Mouse (Mus musculus) hindbrain, embryonic 12.5 days (tissue): Measurements from ENCODE around the gene Ksr2. TPM values are rescaled to one million over a fixed set of nuclear protein-coding genes. Genes with fewer than 3 reads are reported as not detected.

ENCODE experiments used
- ATAC-seq: fragments of 200-750 bp; cut with Nextera tagmentation; 2 replicates; pipeline ENCODE4 v1.8.0; 2017; ENCODE audit warnings: moderate TSS enrichment; ENCODE audit not compliant: low FRiP score
- H3K27ac ChIP-seq: fragments of 300-500 bp; sonication (generic); 2 replicates; pipeline ENCODE4 v1.5.1; 2016; ENCODE audit warnings: mild to moderate bottlenecking
- H3K27me3 ChIP-seq: fragments of 300-500 bp; sonication (generic); 2 replicates; pipeline ENCODE4 v1.6.1; 2016; ENCODE audit warnings: mild to moderate bottlenecking
- H3K36me3 ChIP-seq: fragments of 300-500 bp; sonication (generic); 2 replicates; pipeline ENCODE4 v1.6.1; 2016; ENCODE audit warnings: mild to moderate bottlenecking
- H3K4me1 ChIP-seq: fragments of 300-500 bp; sonication (generic); 2 replicates; pipeline ENCODE4 v1.6.1; 2016
- H3K4me2 ChIP-seq: fragments of 300-500 bp; sonication (generic); replicated peaks from 2 replicates; pipeline ENCODE4 v1.6.1; 2016; ENCODE audit warnings: mild to moderate bottlenecking
- H3K4me3 ChIP-seq: fragments of 300-500 bp; sonication (generic); 2 replicates; pipeline ENCODE4 v1.5.1; 2016; ENCODE audit warnings: mild to moderate bottlenecking
- H3K9ac ChIP-seq: fragments of 300-500 bp; sonication (generic); 2 replicates; pipeline ENCODE4 v1.6.1; 2016; ENCODE audit warnings: mild to moderate bottlenecking, moderate library complexity
- H3K9me3 ChIP-seq: fragments of 300-500 bp; sonication (generic); replicated peaks from 2 replicates; pipeline ENCODE4 v1.6.1; 2016; ENCODE audit warnings: mild to moderate bottlenecking
- WGBS: fragments of 180-500 bp; shearing (Covaris S2); methylation state at CpG from one replicate; pipeline ENCODE4 v1.1.7; 2016; 5-methylcytosine and 5-hydroxymethylcytosine counted together
- polyA plus RNA-seq: library from polyadenylated mRNA; unstranded; fragments of >200 nt; fragmentation: Nextera tagmentation; extraction: Ambion mirVana; gene quantifications from 2 replicates; pipeline ENCODE4 v1.2.1, GENCODE M21; 2016

Ksr2 gene
- polyA plus RNA-seq, 1 experiment from 2014 or later = 4.4 TPM

- 0 out of 2 replicates have a peak, but pooled peaks cover 6% of the 10 kb centered on the region for H3K9me3 ChIP-seq
- H3K4me2 ChIP-seq = no peak overlapping the region
- H3K36me3 ChIP-seq = no peaks in the 10 kb centered on the region
- ATAC-seq = no peak
- H3K27ac ChIP-seq = no peak overlapping the region
- H3K27me3 ChIP-seq = no peaks in the 10 kb centered on the region
- WGBS = 83% methylated on average over 4 of the region's 4 CpGs
- no peaks in the 10 kb centered on the region for H3K4me1 ChIP-seq
- H3K4me3 ChIP-seq = no peak overlapping the region
- H3K9ac ChIP-seq = no peak overlapping the region
Observed at GRCm38 (mm10) chr5:117554505-117554904, 140.7 kb downstream of the Ksr2 start.

DNA sequence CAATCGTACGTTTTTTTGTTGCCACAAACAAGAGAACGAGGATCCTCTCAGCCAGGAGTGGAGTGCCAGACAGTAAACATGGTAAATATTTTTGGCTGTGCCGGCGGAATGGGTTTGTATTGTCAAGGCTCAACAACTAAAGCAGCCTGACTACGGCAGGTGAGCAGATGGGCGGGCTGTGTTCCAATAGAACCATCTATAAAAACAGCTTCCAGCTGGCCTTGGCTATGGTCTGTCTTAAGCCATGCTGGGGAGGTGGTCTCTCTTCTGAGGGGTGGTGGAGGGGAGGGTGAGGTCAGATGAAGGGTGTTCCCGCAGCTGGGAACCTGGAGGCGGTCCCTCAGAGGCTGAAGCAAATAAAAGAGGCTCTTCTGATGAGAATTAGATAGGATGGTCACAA, 142.8 kb downstream of the Ksr2 start:
- Histone ChIP-seq H3K4me1 (no peaks in the 10 kb centered on the region), H3K9me3 (0 out of 2 replicates have a peak, but pooled peaks cover 6% of the 10 kb centered on the region), H3K9ac (no peak overlapping the region), H3K4me3 (no peak overlapping the region), H3K27me3 (no peaks in the 10 kb centered on the region), H3K27ac (no peak overlapping the region), H3K4me2 (no peak overlapping the region), H3K36me3 (no peaks in the 10 kb centered on the region)
- no peak for ATAC-seq
- 76% methylated on average over 9 of the region's 9 CpGs for WGBS

GRCm38 (mm10) chr5:117561080-117561479, 147.3 kb downstream of the Ksr2 start:
- no peak overlapping the region for H3K4me3 ChIP-seq
- no peak overlapping the region for H3K9ac ChIP-seq
- ATAC-seq = no peak
- no peaks in the 10 kb centered on the region for H3K4me1 ChIP-seq
- 0 out of 2 replicates have a peak, but pooled peaks cover 2% of the 10 kb centered on the region for H3K36me3 ChIP-seq
- no peaks in the 10 kb centered on the region for H3K27me3 ChIP-seq
- no peaks in the 10 kb centered on the region for H3K9me3 ChIP-seq
- no peak overlapping the region for H3K4me2 ChIP-seq
- no peak overlapping the region for H3K27ac ChIP-seq
- 90% methylated on average over 2 of the region's 2 CpGs for WGBS

GRCm38 (mm10) chr5:117566051-117566665, 152.4 kb downstream of the Ksr2 start:
- no peak overlapping the region for H3K4me3 ChIP-seq
- H3K27me3 ChIP-seq = no peaks in the 10 kb centered on the region
- no peak for ATAC-seq
- 0 out of 2 replicates have a peak, but pooled peaks cover 2% of the 10 kb centered on the region for H3K36me3 ChIP-seq
- H3K27ac ChIP-seq = no peak overlapping the region
- no peaks in the 10 kb centered on the region for H3K9me3 ChIP-seq
- 59% methylated on average over 12 of the region's 12 CpGs for WGBS
- H3K9ac ChIP-seq = no peak overlapping the region
- H3K4me2 ChIP-seq = no peak overlapping the region
- H3K4me1 ChIP-seq = no peaks in the 10 kb centered on the region

DNA sequence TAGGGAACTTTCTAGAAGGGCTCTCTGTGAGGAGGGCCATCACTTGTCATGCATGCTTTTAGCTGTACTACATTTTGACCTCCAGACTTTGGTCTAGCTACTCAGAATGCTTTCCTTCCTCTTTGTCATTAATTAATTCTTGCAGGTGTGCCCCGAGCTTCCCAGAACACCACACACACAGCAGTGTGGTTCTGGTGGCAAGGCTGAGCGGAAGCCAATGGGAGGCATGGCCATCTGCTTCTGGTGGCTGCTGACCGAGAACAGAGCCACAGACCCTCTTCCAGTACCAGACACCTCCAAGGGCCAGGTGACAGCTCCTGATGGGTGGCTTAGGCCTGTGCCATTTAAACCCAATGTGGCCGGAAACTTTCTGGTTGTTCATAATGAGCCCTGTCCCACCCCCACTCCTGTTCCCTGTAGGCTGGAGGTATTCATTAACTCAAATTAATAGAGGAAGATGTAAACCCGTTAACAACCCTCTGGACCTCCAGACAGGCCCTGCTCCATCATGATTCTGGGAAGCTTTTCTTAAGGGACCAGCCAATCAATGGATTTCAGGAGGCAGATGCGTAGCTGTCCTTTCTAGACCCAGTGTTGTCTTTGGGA, 155.5 kb downstream of the Ksr2 start:
- Histone ChIP-seq H3K9me3 (no peaks in the 10 kb centered on the region), H3K4me3 (no peak overlapping the region), H3K27me3 (no peaks in the 10 kb centered on the region), H3K36me3 (no peaks in the 10 kb centered on the region), H3K9ac (no peak overlapping the region), H3K27ac (no peak overlapping the region), H3K4me1 (no peaks in the 10 kb centered on the region), H3K4me2 (no peak overlapping the region)
- 78% methylated on average over 6 of the region's 6 CpGs for WGBS
- no peak for ATAC-seq

DNA sequence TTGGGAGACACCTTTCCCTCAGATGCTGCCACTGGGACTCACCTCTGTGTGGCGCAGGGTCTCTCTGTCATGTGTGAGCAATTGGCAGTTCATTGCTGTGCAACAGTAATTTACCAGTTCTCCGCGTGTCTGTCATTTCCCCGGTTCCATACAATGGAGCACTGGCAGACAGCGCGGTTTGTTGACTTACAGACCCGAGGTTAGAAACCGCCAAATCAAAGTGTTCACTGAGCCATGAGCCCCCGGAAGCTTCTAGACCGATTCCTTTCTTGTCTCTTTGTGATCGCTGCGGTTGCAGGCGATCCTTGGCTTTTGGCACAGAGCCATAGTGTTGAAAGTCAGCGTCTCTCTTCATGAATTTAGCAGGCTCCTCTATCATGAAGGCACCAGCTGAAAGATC, 158.6 kb downstream of the Ksr2 start:
- H3K9me3 ChIP-seq = no peaks in the 10 kb centered on the region
- no peak overlapping the region for H3K9ac ChIP-seq
- H3K36me3 ChIP-seq = no peaks in the 10 kb centered on the region
- ATAC-seq = no peak
- H3K27ac ChIP-seq = no peak overlapping the region
- H3K4me1 ChIP-seq = no peaks in the 10 kb centered on the region
- no peak overlapping the region for H3K4me2 ChIP-seq
- no peak overlapping the region for H3K4me3 ChIP-seq
- WGBS = 78% methylated on average over 14 of the region's 14 CpGs
- H3K27me3 ChIP-seq = no peaks in the 10 kb centered on the region

DNA sequence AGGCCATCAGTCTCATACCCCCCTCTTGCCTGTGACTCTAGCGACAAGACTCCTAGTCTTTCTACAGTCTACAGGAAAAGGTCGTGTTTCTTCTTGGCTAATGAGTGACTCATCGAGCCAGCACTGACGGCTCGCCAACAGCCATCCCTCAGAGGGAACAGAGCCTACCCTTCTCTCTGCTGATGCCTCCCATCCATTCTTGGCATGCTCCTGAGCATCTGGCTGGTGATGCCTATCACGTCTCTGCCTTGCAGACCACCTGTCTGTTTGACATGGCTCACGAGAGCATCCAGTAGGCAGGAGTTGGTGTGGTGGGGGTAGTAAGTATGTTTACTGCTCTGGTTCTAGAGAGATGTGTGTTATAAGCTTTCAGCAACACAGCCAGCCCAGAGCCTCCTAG, 161.1 kb downstream of the Ksr2 start:
- Histone ChIP-seq H3K36me3 (no peaks in the 10 kb centered on the region), H3K9me3 (no peaks in the 10 kb centered on the region), H3K27ac (no peak overlapping the region), H3K27me3 (no peaks in the 10 kb centered on the region), H3K4me2 (no peak overlapping the region), H3K9ac (no peak overlapping the region), H3K4me3 (no peak overlapping the region), H3K4me1 (no peaks in the 10 kb centered on the region)
- 78% methylated on average over 7 of the region's 7 CpGs for WGBS
- ATAC-seq = no peak

- no peaks in the 10 kb centered on the region for H3K36me3 ChIP-seq
- H3K4me3 ChIP-seq = no peak overlapping the region
- H3K27ac ChIP-seq = no peak overlapping the region
- no peaks in the 10 kb centered on the region for H3K9me3 ChIP-seq
- H3K9ac ChIP-seq = no peak overlapping the region
- 92% methylated on average over 5 of the region's 5 CpGs for WGBS
- ATAC-seq = no peak
- H3K4me2 ChIP-seq = no peak overlapping the region
- no peaks in the 10 kb centered on the region for H3K27me3 ChIP-seq
- H3K4me1 ChIP-seq = no peaks in the 10 kb centered on the region
Observed at GRCm38 (mm10) chr5:117577598-117577997, 163.8 kb downstream of the Ksr2 start.

DNA sequence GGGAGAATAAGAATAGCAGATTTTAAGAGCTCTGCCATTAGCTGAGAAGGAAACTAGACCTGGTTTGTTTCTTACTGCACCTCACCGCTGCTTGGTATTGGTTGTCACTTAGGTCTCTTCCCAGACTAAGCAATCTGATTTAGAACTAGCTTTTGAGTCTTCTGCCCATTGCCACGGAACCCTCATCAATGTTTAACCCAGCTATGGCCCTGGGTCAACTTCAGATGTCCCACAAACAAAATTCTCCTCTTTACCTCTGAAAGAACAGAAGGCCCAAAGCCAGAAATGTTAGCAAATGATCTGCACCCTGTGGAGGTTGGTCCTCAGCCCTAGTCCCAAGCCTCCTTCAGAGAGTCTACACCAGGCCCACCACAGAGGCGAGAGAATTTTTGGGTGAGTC, 167.9 kb downstream of the Ksr2 start:
- H3K4me1 ChIP-seq = no peaks in the 10 kb centered on the region
- no peak for ATAC-seq
- H3K9ac ChIP-seq = no peak overlapping the region
- no peaks in the 10 kb centered on the region for H3K27me3 ChIP-seq
- 86% methylated on average over 3 of the region's 3 CpGs for WGBS
- no peaks in the 10 kb centered on the region for H3K9me3 ChIP-seq
- no peak overlapping the region for H3K27ac ChIP-seq
- H3K4me3 ChIP-seq = no peak overlapping the region
- H3K4me2 ChIP-seq = no peak overlapping the region
- no peaks in the 10 kb centered on the region for H3K36me3 ChIP-seq

DNA sequence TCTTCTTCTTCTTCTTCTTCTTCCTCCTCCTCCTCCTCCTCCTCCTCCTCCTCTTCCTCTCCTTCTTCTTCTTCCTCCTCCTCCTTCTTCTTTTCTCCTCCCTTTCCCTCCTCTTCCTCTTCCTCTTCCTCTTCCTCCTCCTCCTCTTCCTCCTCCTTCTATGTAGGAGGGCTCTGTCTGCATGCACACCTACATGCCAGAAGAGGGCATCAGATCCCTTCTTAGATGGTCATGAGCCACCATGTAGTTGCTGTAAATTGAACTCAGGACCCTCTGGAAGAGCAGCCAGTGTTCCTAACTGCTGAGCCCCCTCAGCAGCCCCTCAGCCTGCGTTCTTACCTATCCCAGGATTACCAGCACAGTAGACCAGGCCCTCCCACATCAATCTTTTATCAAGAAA, 170.6 kb downstream of the Ksr2 start:
- H3K27ac ChIP-seq = no peak overlapping the region
- H3K9ac ChIP-seq = no peak overlapping the region
- 71% methylated on average over 1 of the region's 1 CpGs for WGBS
- H3K27me3 ChIP-seq = no peaks in the 10 kb centered on the region
- no peak overlapping the region for H3K4me3 ChIP-seq
- no peak overlapping the region for H3K4me2 ChIP-seq
- no peaks in the 10 kb centered on the region for H3K4me1 ChIP-seq
- H3K36me3 ChIP-seq = no peaks in the 10 kb centered on the region
- H3K9me3 ChIP-seq = no peaks in the 10 kb centered on the region
- ATAC-seq = no peak

DNA sequence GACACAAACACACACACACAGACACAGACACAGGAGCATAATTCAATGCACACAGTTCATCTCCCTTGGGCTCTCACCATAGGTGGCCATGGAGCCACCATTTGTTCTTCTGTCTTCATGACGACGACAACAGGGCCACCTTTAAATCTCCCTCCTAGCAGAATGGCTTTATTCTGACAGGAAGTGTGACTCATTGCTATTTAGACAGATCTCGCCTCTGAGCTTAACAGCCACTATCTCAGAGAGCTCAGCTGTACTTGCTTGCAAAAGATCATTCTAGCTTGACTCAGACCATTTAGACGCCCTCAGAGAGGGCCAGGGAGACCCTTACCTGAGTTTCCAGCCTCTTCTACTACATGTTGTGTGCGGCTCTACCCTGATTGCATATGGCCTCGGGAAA, 175.5 kb downstream of the Ksr2 start:
- H3K27ac ChIP-seq = no peak overlapping the region
- H3K36me3 ChIP-seq = no peaks in the 10 kb centered on the region
- no peak overlapping the region for H3K4me3 ChIP-seq
- H3K4me2 ChIP-seq = no peak overlapping the region
- H3K27me3 ChIP-seq = no peaks in the 10 kb centered on the region
- no peak overlapping the region for H3K9ac ChIP-seq
- ATAC-seq = no peak
- H3K4me1 ChIP-seq = no peaks in the 10 kb centered on the region
- 65% methylated on average over 6 of the region's 6 CpGs for WGBS
- H3K9me3 ChIP-seq = no peaks in the 10 kb centered on the region

GRCm38 (mm10) chr5:117593273-117593672, 179.5 kb downstream of the Ksr2 start:
- H3K27ac ChIP-seq = 0 out of 2 replicates have a peak overlapping the region, but pooled peaks have one; percentile 12
- no peak overlapping the region for H3K4me3 ChIP-seq
- no peak overlapping the region for H3K4me2 ChIP-seq
- no peaks in the 10 kb centered on the region for H3K4me1 ChIP-seq
- no peak for ATAC-seq
- H3K9ac ChIP-seq = no peak overlapping the region
- no peaks in the 10 kb centered on the region for H3K36me3 ChIP-seq
- no peaks in the 10 kb centered on the region for H3K27me3 ChIP-seq
- 68% methylated on average over 19 of the region's 19 CpGs for WGBS
- H3K9me3 ChIP-seq = no peaks in the 10 kb centered on the region

DNA sequence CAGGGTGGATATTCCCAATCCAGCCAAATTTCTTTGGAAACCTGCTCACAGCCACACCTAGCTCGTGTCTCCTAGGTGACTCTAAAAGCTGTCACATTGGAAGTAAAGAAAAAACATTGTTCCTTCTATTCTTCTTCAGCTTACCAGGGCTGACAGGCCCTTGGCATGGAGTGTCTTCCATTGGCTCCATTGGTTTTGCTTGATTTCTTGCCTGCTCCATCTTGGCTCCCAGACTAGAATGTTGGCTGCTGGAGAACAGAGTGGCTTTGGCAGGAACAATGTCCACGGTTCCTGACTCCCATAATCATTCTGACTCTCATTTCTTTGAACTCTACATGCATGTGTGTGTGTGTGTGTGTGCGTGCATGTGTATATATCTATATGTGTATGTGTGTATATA, 183.0 kb downstream of the Ksr2 start:
- 89% methylated on average over 3 of the region's 3 CpGs for WGBS
- Histone ChIP-seq H3K4me1 (peaks cover 3% of the 10 kb centered on the region; the same call in 1 of the 2 replicates), H3K27me3 (no peaks in the 10 kb centered on the region)

More for the DNA sequence above, 183.0 kb downstream of the Ksr2 start:
- no peak for ATAC-seq
- Histone ChIP-seq H3K9me3 (no peaks in the 10 kb centered on the region), H3K36me3 (no peaks in the 10 kb centered on the region), H3K27ac (no peak overlapping the region), H3K9ac (no peak overlapping the region), H3K4me2 (no peak overlapping the region), H3K4me3 (no peak overlapping the region)
